Mouse (Mus musculus): Measurements from ENCODE around the gene Plin2. TPM values are rescaled to one million over a fixed set of nuclear protein-coding genes. Genes with fewer than 3 reads are reported as not detected.
A peak's percentile ranks its signal among the peaks of the same experiment; 100 is the strongest.
"Not testable (repeated sequence)": the region's sequence is repeated elsewhere in the genome, so short reads cannot be mapped to it uniquely, and the experiment has no call there.

The Plin2 gene
- polyA plus RNA-seq, 1 experiment from 2014 or later: 90.7 TPM

- Histone ChIP-seq H3K4me3 (no peak overlapping the region), H3K36me3 (no peaks in the 10 kb centered on the region), H3K27ac (no peak overlapping the region), H3K9me3 (no peaks in the 10 kb centered on the region), H3K27me3 (ENCODE audit: insufficient read depth, poor library complexity, severe bottlenecking) (no peaks in the 10 kb centered on the region), H3K4me1 (peaks cover 19% of the 10 kb centered on the region)
- DNase-seq (ENCODE audit: low spot score): no peak
Observed at GRCm38 (mm10) chr4:86676756-86677155, 6.9 kb upstream of the Plin2 start.

GRCm38 (mm10) chr4:86674739-86675138 is 4.9 kb upstream of the Plin2 start:
- not testable (repeated sequence) for H3K9me3 ChIP-seq; H3K27ac ChIP-seq; H3K36me3 ChIP-seq; DNase-seq (ENCODE audit: low spot score); H3K4me3 ChIP-seq; H3K27me3 ChIP-seq (ENCODE audit: insufficient read depth, poor library complexity, severe bottlenecking)
- H3K4me1 ChIP-seq: peaks cover 24% of the 10 kb centered on the region

- peaks cover 26% of the 10 kb centered on the region for H3K4me1 ChIP-seq
- not testable (repeated sequence) for H3K4me3 ChIP-seq; H3K9me3 ChIP-seq; H3K36me3 ChIP-seq; H3K27me3 ChIP-seq (ENCODE audit: insufficient read depth, poor library complexity, severe bottlenecking); DNase-seq (ENCODE audit: low spot score)
- H3K27ac ChIP-seq: 0 out of 2 replicates have a peak overlapping the region, but pooled peaks have one; percentile 47
Observed at GRCm38 (mm10) chr4:86674150-86674549, 4.3 kb upstream of the Plin2 start.

DNA sequence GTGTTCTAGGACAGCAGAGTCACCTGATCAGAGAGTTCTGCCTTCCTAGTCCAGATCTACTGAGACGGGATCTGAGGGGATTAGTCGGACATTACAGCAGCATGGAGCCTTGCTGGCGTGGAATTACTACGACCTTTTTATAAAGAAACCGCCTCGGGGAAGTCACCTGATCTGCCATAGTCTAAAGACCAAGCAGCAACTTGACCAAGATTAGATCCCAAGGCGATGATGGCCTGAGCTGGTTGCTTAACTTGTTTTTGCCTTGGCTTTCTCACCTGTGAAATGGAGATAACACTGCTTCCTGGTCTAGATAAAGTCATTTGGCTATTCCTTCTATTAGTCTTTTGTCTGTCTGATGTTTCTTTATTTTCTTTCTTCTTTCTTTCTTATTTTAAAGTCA is 2.6 kb upstream of the Plin2 start:
- Histone ChIP-seq H3K9me3 (no peaks in the 10 kb centered on the region), H3K4me3 (no peak overlapping the region), H3K27ac (peak overlapping the region; percentile 36), H3K36me3 (peaks cover 9% of the 10 kb centered on the region), H3K27me3 (ENCODE audit: insufficient read depth, poor library complexity, severe bottlenecking) (no peaks in the 10 kb centered on the region), H3K4me1 (peaks cover 37% of the 10 kb centered on the region)
- 69% methylated on average over 7 of the region's 7 CpGs for WGBS
- no peak for DNase-seq (ENCODE audit: low spot score)

- WGBS: 47% methylated on average over 3 of the region's 3 CpGs
- H3K36me3 ChIP-seq: peaks cover 13% of the 10 kb centered on the region
- H3K9me3 ChIP-seq: no peaks in the 10 kb centered on the region
- no peak for DNase-seq (ENCODE audit: low spot score)
- H3K27me3 ChIP-seq (ENCODE audit: insufficient read depth, poor library complexity, severe bottlenecking): no peaks in the 10 kb centered on the region
- H3K4me3 ChIP-seq: no peak overlapping the region
- H3K4me1 ChIP-seq: peaks cover 37% of the 10 kb centered on the region
- no peak overlapping the region for H3K27ac ChIP-seq
Observed at GRCm38 (mm10) chr4:86671803-86672202, 1.9 kb upstream of the Plin2 start.

- H3K27ac ChIP-seq: peak overlapping the region; percentile 96; the same call in 1 of the 2 replicates
- DNase-seq (ENCODE audit: low spot score): no peak
- no peaks in the 10 kb centered on the region for H3K27me3 ChIP-seq (ENCODE audit: insufficient read depth, poor library complexity, severe bottlenecking)
- no peaks in the 10 kb centered on the region for H3K9me3 ChIP-seq
- peaks cover 21% of the 10 kb centered on the region for H3K36me3 ChIP-seq
- no peak overlapping the region for H3K4me3 ChIP-seq
- H3K4me1 ChIP-seq: peaks cover 37% of the 10 kb centered on the region
- 77% methylated on average over 8 of the region's 8 CpGs for WGBS
Observed at GRCm38 (mm10) chr4:86670582-86671306, 884 bp upstream of the Plin2 start.

DNA sequence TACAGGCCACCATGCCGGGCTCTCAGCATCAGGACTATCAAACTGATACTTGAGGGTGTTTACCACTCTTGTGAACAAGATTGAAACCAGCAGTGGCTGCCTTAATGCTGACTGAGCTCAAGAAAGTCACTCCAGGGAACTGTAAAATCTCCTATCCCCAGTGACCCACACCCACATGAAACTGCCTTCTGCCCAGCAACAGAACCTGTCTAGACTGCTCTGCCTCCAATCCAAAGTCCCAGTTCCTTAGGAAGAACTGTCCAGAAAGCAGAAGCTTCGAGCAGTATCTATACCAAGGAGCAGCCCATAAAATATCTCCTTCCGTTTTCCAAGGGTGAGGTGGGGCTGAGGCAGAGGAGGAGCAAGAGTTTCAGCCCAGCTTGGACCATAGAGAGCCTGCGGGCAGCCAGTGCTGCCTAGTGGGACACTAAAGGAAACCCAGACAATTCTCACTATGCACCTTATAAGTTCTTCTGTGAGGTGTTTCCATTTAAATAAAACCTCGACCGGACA is 563 bp downstream of the Plin2 start:
- Histone ChIP-seq H3K4me3 (peak overlapping the region; percentile 84), H3K36me3 (peaks cover 35% of the 10 kb centered on the region), H3K27ac (peak overlapping the region; percentile 96), H3K4me1 (peaks cover 38% of the 10 kb centered on the region)
- WGBS: 11% methylated on average over 6 of the region's 6 CpGs
- H3K9me3 ChIP-seq; H3K27me3 ChIP-seq (ENCODE audit: insufficient read depth, poor library complexity, severe bottlenecking); DNase-seq (ENCODE audit: low spot score): not testable (repeated sequence)

DNA sequence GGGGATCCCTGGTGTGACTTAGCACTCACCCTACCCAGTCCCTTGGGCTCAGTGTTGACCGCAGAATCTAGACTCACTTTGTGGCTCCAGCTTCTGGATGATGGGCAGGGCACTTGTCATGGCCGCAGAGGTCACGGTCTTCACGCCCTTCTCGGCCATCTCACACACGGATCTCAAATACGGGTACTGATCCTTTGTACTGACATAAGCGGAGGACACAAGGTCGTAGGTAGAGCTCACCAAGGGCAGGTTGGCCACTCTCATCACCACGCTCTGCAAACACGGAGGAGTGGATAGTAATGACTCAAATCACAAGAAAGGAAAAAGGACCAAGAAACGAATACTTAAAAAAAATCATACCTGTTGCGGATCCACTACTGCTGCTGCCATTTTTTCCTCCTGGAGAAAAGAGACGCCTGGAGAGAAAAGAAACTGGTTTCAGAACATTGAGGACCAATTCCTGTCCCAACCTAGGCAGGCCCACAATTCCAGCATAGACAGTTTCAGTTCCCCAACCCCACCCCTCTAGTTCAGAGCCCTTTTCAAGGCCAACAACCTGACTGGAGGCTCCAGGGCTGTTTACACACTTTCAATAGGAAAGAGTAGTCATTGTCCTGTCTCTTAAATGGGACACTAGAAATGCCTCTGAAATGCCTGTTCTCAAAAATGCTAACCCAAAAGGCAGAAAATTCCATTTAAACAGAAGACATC is 1.4 kb downstream of the Plin2 start:
- peaks cover 42% of the 10 kb centered on the region for H3K4me1 ChIP-seq
- WGBS: 88% methylated on average over 14 of the region's 14 CpGs
- peak overlapping the region; percentile 84 for H3K4me3 ChIP-seq

GRCm38 (mm10) chr4:86665596-86665995 is 4.3 kb downstream of the Plin2 start:
- no peaks in the 10 kb centered on the region for H3K27me3 ChIP-seq (ENCODE audit: insufficient read depth, poor library complexity, severe bottlenecking)
- peaks cover 23% of the 10 kb centered on the region for H3K4me1 ChIP-seq
- no peak for DNase-seq (ENCODE audit: low spot score)
- H3K4me3 ChIP-seq: no peak overlapping the region
- WGBS: 86% methylated on average over 3 of the region's 3 CpGs
- H3K27ac ChIP-seq: no peak overlapping the region
- H3K9me3 ChIP-seq: no peaks in the 10 kb centered on the region
- H3K36me3 ChIP-seq: peaks cover 57% of the 10 kb centered on the region

More for the DNA sequence above, 1.4 kb downstream of the Plin2 start:
- Histone ChIP-seq H3K9me3 (no peaks in the 10 kb centered on the region), H3K27ac (peak overlapping the region; percentile 96; the same call in 1 of the 2 replicates), H3K36me3 (peaks cover 44% of the 10 kb centered on the region), H3K27me3 (ENCODE audit: insufficient read depth, poor library complexity, severe bottlenecking) (no peaks in the 10 kb centered on the region)
- no peak for DNase-seq (ENCODE audit: low spot score)

DNA sequence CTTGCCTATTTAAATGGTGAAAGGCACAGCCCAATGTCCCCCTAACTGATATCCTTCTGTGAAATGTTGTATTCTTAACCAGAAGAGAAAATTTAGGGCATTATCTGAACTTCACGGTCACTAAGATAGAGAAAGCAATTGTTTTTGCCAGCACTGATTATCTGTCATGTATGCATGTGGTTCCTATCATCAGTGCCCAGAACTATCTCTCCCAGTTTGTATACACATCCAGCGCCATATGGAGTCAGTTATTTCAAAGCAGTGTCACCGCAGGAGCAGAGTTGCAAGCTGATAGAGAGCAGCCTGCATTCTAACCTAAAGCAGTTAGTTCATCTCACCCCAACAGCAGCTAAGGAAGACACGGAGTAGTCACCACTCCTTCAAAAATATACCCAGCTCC is 5.9 kb downstream of the Plin2 start:
- DNase-seq (ENCODE audit: low spot score): no peak
- H3K36me3 ChIP-seq: peaks cover 74% of the 10 kb centered on the region
- H3K9me3 ChIP-seq: no peaks in the 10 kb centered on the region
- H3K4me3 ChIP-seq: no peak overlapping the region
- 30% methylated on average over 4 of the region's 4 CpGs for WGBS
- peak overlapping the region; percentile 47; the same call in 1 of the 2 replicates for H3K27ac ChIP-seq
- peaks cover 14% of the 10 kb centered on the region for H3K4me1 ChIP-seq
- no peaks in the 10 kb centered on the region for H3K27me3 ChIP-seq (ENCODE audit: insufficient read depth, poor library complexity, severe bottlenecking)

- H3K4me3 ChIP-seq: no peak overlapping the region
- 0 out of 2 replicates have a peak, but pooled peaks cover 3% of the 10 kb centered on the region for H3K4me1 ChIP-seq
- no peaks in the 10 kb centered on the region for H3K27me3 ChIP-seq (ENCODE audit: insufficient read depth, poor library complexity, severe bottlenecking)
- no peaks in the 10 kb centered on the region for H3K9me3 ChIP-seq
- no peak for DNase-seq (ENCODE audit: low spot score)
- H3K36me3 ChIP-seq: peaks cover 66% of the 10 kb centered on the region
- 83% methylated on average over 12 of the region's 12 CpGs for WGBS
- H3K27ac ChIP-seq: no peak overlapping the region
Observed at GRCm38 (mm10) chr4:86657176-86657575, 12.7 kb downstream of the Plin2 start.

GRCm38 (mm10) chr4:86656410-86656809 is 13.4 kb downstream of the Plin2 start:
- DNase-seq (ENCODE audit: low spot score): peak; percentile 55
- peaks cover 59% of the 10 kb centered on the region for H3K36me3 ChIP-seq
- 90% methylated on average over 8 of the region's 8 CpGs for WGBS
- H3K4me1 ChIP-seq; H3K4me3 ChIP-seq; H3K9me3 ChIP-seq; H3K27ac ChIP-seq; H3K27me3 ChIP-seq (ENCODE audit: insufficient read depth, poor library complexity, severe bottlenecking): not testable (repeated sequence)

- H3K4me3 ChIP-seq: no peak overlapping the region
- peak; percentile 68 for DNase-seq (ENCODE audit: low spot score)
- H3K27me3 ChIP-seq (ENCODE audit: insufficient read depth, poor library complexity, severe bottlenecking): no peaks in the 10 kb centered on the region
- H3K4me1 ChIP-seq: no peaks in the 10 kb centered on the region
- no peaks in the 10 kb centered on the region for H3K9me3 ChIP-seq
- H3K27ac ChIP-seq: no peak overlapping the region
- H3K36me3 ChIP-seq: peaks cover 15% of the 10 kb centered on the region
- WGBS: 69% methylated on average over 10 of the region's 10 CpGs
Observed at GRCm38 (mm10) chr4:86651686-86652384, 18.0 kb downstream of the Plin2 start.

All from heart, embryonic 10.5 days (tissue).